Mouse (Mus musculus) lung, adult 2 months (tissue): Measurements from ENCODE around the gene Nek8.

Source experiments
- CTCF ChIP-seq: fragments of 200-500 bp; IDR thresholded peaks from 2 replicates; pipeline ENCODE4 v1.5.1; 2011; ENCODE audit warnings: mild to moderate bottlenecking, low read length, control low read depth; ENCODE audit not compliant: insufficient read depth
- POLR2A ChIP-seq: fragments of 200-500 bp; IDR thresholded peaks from 2 replicates; pipeline ENCODE4 v1.6.1; 2011; ENCODE audit warnings: low read depth, mild to moderate bottlenecking, control low read depth, low read length, borderline replicate concordance; ENCODE audit errors: extremely low read depth

- TF ChIP-seq CTCF (0 out of 2 replicates have a peak, but pooled peaks have one; percentile 17), POLR2A (no peak)
Measured at GRCm38 (mm10) chr11:78146168-78146567, 30.3 kb downstream of the Nek8 start.
